Mouse (Mus musculus) MEL (cell line): ENCODE results near the gene Tpt1. TPM values are rescaled to one million over a fixed set of nuclear protein-coding genes. Genes with fewer than 3 reads are reported as not detected.

Experiments used
- DNase-seq: peaks from one replicate; pipeline ENCODE4 v3.0.0; 2011; ENCODE audit warnings: low read depth, low spot score
- H3K27ac ChIP-seq: 2 replicates; pipeline ENCODE4 v1.5.1; 2012; ENCODE audit warnings: low read depth, mild to moderate bottlenecking, control low read depth, low read length, moderate library complexity; ENCODE audit not compliant: control insufficient read depth
- H3K27me3 ChIP-seq, 2 experiments: fragments of 150-350 bp in 1 of 2; sonication (generic) in 1 of 2; 2 replicates each; pipeline ENCODE4 v1.6.1; 2012; ENCODE audit warnings: low read length in 2 of 2, mild to moderate bottlenecking in 2 of 2, improper control_type of control experiment in 1 of 2, moderate library complexity in 1 of 2; ENCODE audit not compliant: insufficient read depth in 2 of 2, control insufficient read depth in 1 of 2
- H3K36me3 ChIP-seq, 2 experiments: 2 replicates each; pipeline ENCODE4 v1.6.1; 2012 to 2014; ENCODE audit warnings: low read length in 2 of 2, improper control_type of control experiment in 1 of 2, inconsistent platforms in 1 of 2, mild to moderate bottlenecking in 1 of 2; ENCODE audit not compliant: insufficient read depth in 2 of 2, control insufficient read depth in 1 of 2
- H3K4me1 ChIP-seq, 2 experiments: fragments of 150-350 bp in 1 of 2; sonication (generic) in 1 of 2; 2 replicates each; pipeline ENCODE4 v1.6.1; 2012; ENCODE audit warnings: low read length in 2 of 2, improper control_type of control experiment in 1 of 2, mild to moderate bottlenecking in 1 of 2; ENCODE audit not compliant: insufficient read depth in 2 of 2, control insufficient read depth in 1 of 2
- H3K4me3 ChIP-seq, 2 experiments: fragments of 150-350 bp in 1 of 2; sonication (generic) in 1 of 2; 2 replicates each; pipeline ENCODE4 v1.5.1; 2012; ENCODE audit warnings: low read depth in 2 of 2, low read length in 2 of 2, mild to moderate bottlenecking in 2 of 2, moderate library complexity in 2 of 2, control low read depth in 1 of 2, improper control_type of control experiment in 1 of 2; ENCODE audit not compliant: control insufficient read depth in 1 of 2, insufficient read depth in 1 of 2
- H3K79me2 ChIP-seq: 2 replicates; pipeline ENCODE4 v1.6.1; 2012; ENCODE audit warnings: mild to moderate bottlenecking, low read length, moderate library complexity; ENCODE audit not compliant: control insufficient read depth, poor library complexity, insufficient read depth
- H3K9ac ChIP-seq: 2 replicates; pipeline ENCODE4 v1.6.1; 2012; ENCODE audit warnings: low read depth, mild to moderate bottlenecking, control low read depth, low read length, moderate library complexity; ENCODE audit not compliant: control insufficient read depth, poor library complexity, severe bottlenecking
- H3K9me3 ChIP-seq: fragments of 150-350 bp; sonication (generic); replicated peaks from 2 replicates; pipeline ENCODE4 v1.6.1; 2012; ENCODE audit warnings: mild to moderate bottlenecking, low read length, improper control_type of control experiment, moderate library complexity; ENCODE audit not compliant: insufficient read depth
- BHLHE40 ChIP-seq: IDR thresholded peaks from 2 replicates; pipeline ENCODE4 v1.6.1; 2012; ENCODE audit warnings: low read depth, mild to moderate bottlenecking, inconsistent platforms, low read length, improper control_type of control experiment, borderline replicate concordance
- CHD2 ChIP-seq: IDR thresholded peaks from 2 replicates; pipeline ENCODE4 v1.6.1; 2011; ENCODE audit warnings: low read length, improper control_type of control experiment
- E2F4 ChIP-seq: IDR thresholded peaks from 2 replicates; pipeline ENCODE4 v1.6.1; 2011; ENCODE audit warnings: low read depth, low read length, improper control_type of control experiment, borderline replicate concordance
- ELF1 ChIP-seq: IDR thresholded peaks from 2 replicates; pipeline ENCODE4 v1.6.1; 2014; ENCODE audit warnings: low read depth, mild to moderate bottlenecking, inconsistent platforms, low read length, improper control_type of control experiment, moderate library complexity
- EP300 ChIP-seq, 2 experiments: IDR thresholded peaks; 2 replicates each; pipeline ENCODE4 v1.6.1; 2011; ENCODE audit warnings: improper control_type of control experiment in 2 of 2, low read length in 2 of 2, low read depth in 1 of 2, mild to moderate bottlenecking in 1 of 2
- ETS1 ChIP-seq: IDR thresholded peaks from 2 replicates; pipeline ENCODE4 v1.6.1; 2012; ENCODE audit warnings: low read depth, mild to moderate bottlenecking, inconsistent platforms, low read length, improper control_type of control experiment, moderate library complexity
- GABPA ChIP-seq: IDR thresholded peaks from 2 replicates; pipeline ENCODE4 v1.6.1; 2012; ENCODE audit warnings: low read depth, mild to moderate bottlenecking, inconsistent platforms, low read length, improper control_type of control experiment, moderate library complexity
- HCFC1 ChIP-seq: IDR thresholded peaks from 2 replicates; pipeline ENCODE4 v1.6.1; 2012; ENCODE audit warnings: low read depth, mild to moderate bottlenecking, inconsistent platforms, low read length, improper control_type of control experiment, moderate library complexity
- JUND ChIP-seq: IDR thresholded peaks from 2 replicates; pipeline ENCODE4 v1.6.1; 2011; ENCODE audit warnings: low read depth, mild to moderate bottlenecking, improper control_type of control experiment, low read length
- KAT2A ChIP-seq: conservative IDR thresholded peaks from 2 replicates; pipeline ENCODE4 v1.6.1; 2012; ENCODE audit warnings: low read depth, low read length, improper control_type of control experiment, inconsistent platforms
- MAX ChIP-seq: IDR thresholded peaks from 2 replicates; pipeline ENCODE4 v1.6.1; 2011; ENCODE audit warnings: low read length, improper control_type of control experiment
- MYB ChIP-seq: IDR thresholded peaks from 2 replicates; pipeline ENCODE4 v1.6.1; 2011; ENCODE audit warnings: mild to moderate bottlenecking, low read depth, low read length, improper control_type of control experiment
- NELFE ChIP-seq: IDR thresholded peaks from 2 replicates; pipeline ENCODE4 v1.6.1; 2011; ENCODE audit warnings: low read depth, low read length, improper control_type of control experiment
- NRF1 ChIP-seq: IDR thresholded peaks from 2 replicates; pipeline ENCODE4 v1.6.1; 2014; ENCODE audit warnings: low read depth, mild to moderate bottlenecking, inconsistent platforms, low read length, improper control_type of control experiment, moderate library complexity; ENCODE audit not compliant: poor library complexity, insufficient read depth, severe bottlenecking
- POLR2AphosphoS5 ChIP-seq: IDR thresholded peaks from 2 replicates; pipeline ENCODE4 v1.6.1; 2012; ENCODE audit warnings: low read depth, borderline replicate concordance, mild to moderate bottlenecking, inconsistent platforms, low read length, moderate library complexity, mixed read lengths
- RAD21 ChIP-seq: IDR thresholded peaks from 2 replicates; pipeline ENCODE4 v1.6.1; 2011; ENCODE audit warnings: mild to moderate bottlenecking, low read depth, low read length, improper control_type of control experiment
- RCOR1 ChIP-seq: IDR thresholded peaks from 2 replicates; pipeline ENCODE4 v1.6.1; 2012; ENCODE audit warnings: low read depth, mild to moderate bottlenecking, inconsistent platforms, low read length, improper control_type of control experiment
- SMC3 ChIP-seq: IDR thresholded peaks from 2 replicates; pipeline ENCODE4 v1.6.1; 2011; ENCODE audit warnings: low read depth, low read length, improper control_type of control experiment
- TAL1 ChIP-seq: IDR thresholded peaks from 2 replicates; pipeline ENCODE4 v1.6.1; 2012; ENCODE audit warnings: mild to moderate bottlenecking, inconsistent platforms, low read length, moderate library complexity, mixed read lengths
- ZNF384 ChIP-seq: IDR thresholded peaks from 2 replicates; pipeline ENCODE4 v1.6.1; 2012; ENCODE audit warnings: low read depth, mild to moderate bottlenecking, inconsistent platforms, low read length, improper control_type of control experiment
- polyA plus RNA-seq, 2 experiments: library from polyadenylated mRNA; stranded (reverse) in 1 of 2; unstranded in 1 of 2; fragments of >175 nt in 1 of 2; fragments of >200 nt in 1 of 2; gene quantifications; 2 replicates each; pipeline versions ENCODE4 v1.2.1 to v1.2.4; 2012; ENCODE audit warnings: low replicate concordance in 2 of 2, low read depth in 1 of 2; ENCODE audit not compliant: insufficient read length in 2 of 2, insufficient read depth in 1 of 2, missing spikeins in 1 of 2
- total RNA-seq: library from RNA; depleted of rRNA; stranded (reverse); fragments of 300-350 nt; gene quantifications from 2 replicates; pipeline ENCODE4 v1.2.3, GENCODE M21; 2012

Gene Tpt1
- total and polyA plus RNA-seq, 3 experiments: 652 to 1,342 (median 817) TPM

DNA sequence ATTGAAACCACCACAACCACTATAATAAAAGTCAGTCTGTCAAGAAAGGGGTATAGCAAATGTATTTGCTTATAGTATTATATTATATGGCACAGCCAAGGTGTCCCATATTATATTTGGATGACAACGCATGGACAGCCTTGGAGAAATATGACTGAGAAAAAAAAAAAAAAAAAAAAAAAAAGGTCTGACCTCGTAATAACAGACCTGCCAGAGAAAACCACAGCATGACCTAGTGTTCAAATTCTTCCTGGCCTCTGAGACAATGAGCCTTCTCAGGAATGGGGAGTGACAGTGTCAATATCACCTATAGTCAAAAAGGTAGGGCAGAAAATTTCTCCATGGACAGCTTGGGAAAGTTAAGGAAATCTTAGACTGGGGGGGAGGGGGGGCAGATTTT is 25.6 kb upstream of the Tpt1 start:
- H3K9ac ChIP-seq: no peak overlapping the region
- 0 out of 2 replicates have a peak, but pooled peaks have one; percentile 29 for TF ChIP-seq ZNF384
- TF ChIP-seq EP300 (IDR thresholded peaks at IDR 0.05; ENCODE audit: low read depth in 1 of 2, low read length in 2 of 2): no peak
- TF ChIP-seq POLR2AphosphoS5: no peak
- TF ChIP-seq, all 39 proteins: peak for 1
- H3K9me3 ChIP-seq: no peaks in the 10 kb centered on the region
- no peaks in the 10 kb centered on the region for H3K79me2 ChIP-seq
- no peaks in the 10 kb centered on the region for H3K36me3 ChIP-seq
- H3K27me3 ChIP-seq: no peaks in the 10 kb centered on the region; a peak in 1 of 4 replicates
- no peaks in the 10 kb centered on the region for H3K4me1 ChIP-seq
- H3K4me3 ChIP-seq: no peak overlapping the region
- H3K27ac ChIP-seq: no peak overlapping the region
- no peak for DNase-seq

DNA sequence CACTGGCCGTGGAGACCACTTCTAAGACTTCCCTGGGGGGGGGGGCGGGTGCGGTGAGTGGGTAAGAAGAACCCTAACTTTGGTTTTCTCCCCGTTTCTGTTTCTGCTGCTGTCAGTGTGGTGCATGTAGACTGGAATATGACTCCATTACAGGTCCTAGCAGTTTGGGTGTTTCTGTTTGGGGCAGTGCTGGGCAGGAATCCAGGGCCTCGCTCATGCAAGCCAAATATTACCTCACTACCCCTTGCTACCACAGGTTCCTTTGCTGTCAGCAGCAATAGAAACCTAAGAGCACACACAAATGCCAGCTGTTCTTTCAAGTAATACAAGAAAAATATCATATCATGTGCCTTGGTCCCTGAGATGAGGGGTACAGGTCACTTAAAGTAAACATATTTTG is 24.9 kb upstream of the Tpt1 start:
- no peak for DNase-seq
- TF ChIP-seq GABPA (no peak), MYB (no peak), NELFE (no peak), RAD21 (no peak), JUND (no peak), HCFC1 (no peak), ELF1 (no peak), SMC3 (no peak), RCOR1 (no peak), ETS1 (no peak), NRF1 (no peak), E2F4 (no peak), KAT2A (no peak), TAL1 (no peak), MAX (no peak), CHD2 (no peak), BHLHE40 (no peak)
- no peak overlapping the region for H3K27ac ChIP-seq
- H3K9ac ChIP-seq: no peak overlapping the region
- H3K9me3 ChIP-seq: no peaks in the 10 kb centered on the region
- H3K27me3 ChIP-seq: no peaks in the 10 kb centered on the region; a peak in 1 of 4 replicates
- no peak overlapping the region for H3K4me3 ChIP-seq
- no peaks in the 10 kb centered on the region for H3K4me1 ChIP-seq
- no peaks in the 10 kb centered on the region for H3K36me3 ChIP-seq
- H3K79me2 ChIP-seq: no peaks in the 10 kb centered on the region
